Mouse (Mus musculus) CD8-positive naive resting alpha-beta T cell, adult 57 days (primary cell): ENCODE data around the gene Arhgef25. TPM values are rescaled to one million over a fixed set of nuclear protein-coding genes. Genes with fewer than 3 reads are reported as not detected.

ENCODE experiments used
- total RNA-seq: library from RNA; stranded (reverse); gene quantifications from one replicate; pipeline ENCODE4 v1.2.4, GENCODE M21; 2023

Gene Arhgef25
- total RNA-seq: 0.49 TPM

GRCm38 (mm10) chr10:127189651-127190381 lies at the start of gene Arhgef25:
Gene Arhgef25, minus strand, starts transcription at chr10:127190083.

GRCm38 (mm10) chr10:127211414-127211854 lies 21.6 kb upstream of the Arhgef25 start, which contains the start of gene Pip4k2c:
Gene Pip4k2c, minus strand, starts transcription at chr10:127211585.

GRCm38 (mm10) chr10:127195328-127196129 lies 5.6 kb upstream of the Arhgef25 start, which contains the start of gene Dtx3:
Gene Dtx3, minus strand, starts transcription at chr10:127195728.

GRCm38 (mm10) chr10:127179871-127180694 lies 9.8 kb downstream of the Arhgef25 start, which contains the start of gene Slc26a10:
Gene Slc26a10, minus strand, starts transcription at chr10:127180645.

GRCm38 (mm10) chr10:127164631-127165353 lies 25.1 kb downstream of the Arhgef25 start, which contains the start of gene B4galnt1:
Gene B4galnt1, plus strand, starts transcription at chr10:127165225.

Other genes with a start within 250 kb of the Arhgef25 start
- 63.3 TPM for gene Ctdsp2, start 211.4 kb downstream of the Arhgef25 start, total RNA-seq
- gene Avil, start 189.4 kb downstream of the Arhgef25 start, total RNA-seq: 1.3 TPM
- 17.7 TPM for gene Tsfm, start 159.2 kb downstream of the Arhgef25 start, total RNA-seq
- gene Mettl1, start 148.7 kb downstream of the Arhgef25 start, total RNA-seq: 31.4 TPM
- gene Eef1akmt3, start 148.6 kb downstream of the Arhgef25 start, total RNA-seq: not detected
- 1.4 TPM for gene Cyp27b1, start 141.8 kb downstream of the Arhgef25 start, total RNA-seq
- 4.0 TPM for gene March9, start 129.9 kb downstream of the Arhgef25 start, total RNA-seq
- gene Cdk4, start 126.5 kb downstream of the Arhgef25 start, total RNA-seq: 126 TPM
- 10.0 TPM for gene Tspan31, start 119.8 kb downstream of the Arhgef25 start, total RNA-seq
- 153 TPM for gene Agap2, start 114.8 kb downstream of the Arhgef25 start, total RNA-seq
- 86.9 TPM for gene Os9, start 69.0 kb downstream of the Arhgef25 start, total RNA-seq
- 838 TPM for gene B4galnt1, start 24.9 kb downstream of the Arhgef25 start, total RNA-seq
- gene Slc26a10, start 9.4 kb downstream of the Arhgef25 start, total RNA-seq: not detected
- gene Dtx3, start 5.6 kb upstream of the Arhgef25 start, total RNA-seq: 60.7 TPM
- 35.9 TPM for gene Pip4k2c, start 21.5 kb upstream of the Arhgef25 start, total RNA-seq
- not detected for gene Kif5a, start 73.3 kb upstream of the Arhgef25 start, total RNA-seq
- 99.5 TPM for gene Dctn2, start 76.3 kb upstream of the Arhgef25 start, total RNA-seq
- gene Mbd6, start 98.9 kb upstream of the Arhgef25 start, total RNA-seq: 93.2 TPM
- 44.1 TPM for gene Mars, start 121.7 kb upstream of the Arhgef25 start, total RNA-seq
- 328 TPM for gene Arhgap9, start 131.9 kb upstream of the Arhgef25 start, total RNA-seq
- gene Gli1, start 151.9 kb upstream of the Arhgef25 start, total RNA-seq: not detected
- gene Inhbe, start 164.3 kb upstream of the Arhgef25 start, total RNA-seq: not detected
- gene Inhbc, start 180.3 kb upstream of the Arhgef25 start, total RNA-seq: not detected
- 83.0 TPM for gene R3hdm2, start 190.2 kb upstream of the Arhgef25 start, total RNA-seq